18 mouse cellular contexts compared by ENCODE assay signal in genomic region chr11:20902910-20903309, GRCm38 (mm10).
"Had no signal": no experiment of that assay in that cellular context is flagged by ENCODE, and none has a peak within 500 bp of the region (broad histone marks: within the 10 kb centered on the region; RNA-seq: fewer than 3 reads in every experiment).

No protein-coding gene starts in this region.

- H3K4me2 ChIP-seq: lung, embryonic 14.5 days; midbrain, embryonic 11.5 days; neural tube, embryonic 13.5 days; neural tube, embryonic 15.5 days had no signal

- H3K27ac ChIP-seq: neural tube, embryonic 13.5 days; neural tube, embryonic 15.5 days had no signal

- H3K9me3 ChIP-seq: neural tube, embryonic 13.5 days; neural tube, embryonic 15.5 days had no signal

- H3K36me3 ChIP-seq: neural tube, embryonic 13.5 days; neural tube, embryonic 15.5 days had no signal

- H3K27me3 ChIP-seq: neural tube, embryonic 13.5 days; neural tube, embryonic 15.5 days had no signal

- DNase-seq: lung, adult 18-20 months; lung, embryonic 14.5 days; lung, postnatal 10 days; lung, postnatal 4 days; midbrain, embryonic 14.5 days; retina, postnatal 1 day; right cerebral cortex, adult 18-20 months; right cerebral cortex, postnatal 25 days; right cerebral cortex, postnatal 4 days; spleen, adult 18-20 months; thymus, adult 18-20 months; thymus, postnatal 14 days; thymus, postnatal 36 days had no signal

- H3K4me3 ChIP-seq: myocyte; neural tube, embryonic 13.5 days; neural tube, embryonic 15.5 days had no signal

- ATAC-seq: midbrain, embryonic 16.5 days had no signal

- H3K4me1 ChIP-seq: neural tube, embryonic 13.5 days; neural tube, embryonic 15.5 days had no signal

- H3K9ac ChIP-seq: lung, embryonic 14.5 days; neural tube, embryonic 13.5 days; neural tube, embryonic 15.5 days had no signal
